Mouse (Mus musculus) monocyte, adult 2 months (primary cell): ENCODE data around the gene Gm17428.
"Not testable (repeated sequence)": the region's sequence is repeated elsewhere in the genome, so short reads cannot be mapped to it uniquely, and the experiment has no call there.

Source experiments
- DNase-seq, 2 experiments: peaks; one replicate each; pipeline ENCODE4 v3.0.0; 2022; ENCODE audit warnings: low spot score in 2 of 2, low read depth in 1 of 2

The Gm17428 gene

DNA sequence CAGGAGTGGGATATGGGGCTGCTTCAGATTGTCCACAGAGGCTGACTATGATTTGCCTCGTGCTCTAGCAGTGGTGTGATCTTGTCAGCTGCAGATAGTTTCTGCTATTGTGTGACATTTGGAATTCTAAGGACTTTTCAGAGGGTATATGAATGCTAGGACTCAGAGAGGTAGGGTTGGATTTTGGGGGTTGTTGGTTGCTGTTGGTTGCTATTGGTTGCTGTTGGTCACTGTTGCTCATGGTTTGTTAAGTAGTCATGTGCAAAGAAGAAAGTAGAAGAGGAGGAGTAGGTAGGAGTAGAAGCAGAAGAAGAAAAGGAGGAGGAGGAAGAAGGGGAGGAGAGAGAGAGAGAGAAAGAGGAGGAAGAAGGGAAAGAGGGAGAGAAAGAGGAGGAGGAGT, at the start of gene Gm17428:
Gene Gm17428, plus strand, starts transcription at position 301 of the 400 bp plus-strand sequence.
- no peak for DNase-seq

DNA sequence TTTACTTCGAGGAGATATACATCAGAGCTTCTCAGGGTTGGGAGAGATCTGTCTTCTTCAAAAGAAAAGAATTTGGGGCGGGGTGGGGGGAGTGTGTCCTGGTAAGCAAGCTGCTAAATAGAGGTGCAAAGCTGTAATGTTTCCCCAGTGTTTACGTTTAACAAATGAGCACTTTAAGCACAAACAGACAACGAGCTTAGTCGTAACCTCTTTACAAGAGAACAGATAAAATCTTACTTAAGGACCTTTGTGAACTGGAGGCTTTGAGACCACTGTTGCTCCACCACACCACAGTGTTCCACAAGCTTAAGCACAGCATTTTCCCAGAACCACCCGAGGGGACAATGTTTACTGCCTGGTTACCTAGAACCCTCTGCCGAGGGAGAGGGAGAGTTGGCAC, 49.4 kb upstream of the Gm17428 start:
- no peak for DNase-seq

DNA sequence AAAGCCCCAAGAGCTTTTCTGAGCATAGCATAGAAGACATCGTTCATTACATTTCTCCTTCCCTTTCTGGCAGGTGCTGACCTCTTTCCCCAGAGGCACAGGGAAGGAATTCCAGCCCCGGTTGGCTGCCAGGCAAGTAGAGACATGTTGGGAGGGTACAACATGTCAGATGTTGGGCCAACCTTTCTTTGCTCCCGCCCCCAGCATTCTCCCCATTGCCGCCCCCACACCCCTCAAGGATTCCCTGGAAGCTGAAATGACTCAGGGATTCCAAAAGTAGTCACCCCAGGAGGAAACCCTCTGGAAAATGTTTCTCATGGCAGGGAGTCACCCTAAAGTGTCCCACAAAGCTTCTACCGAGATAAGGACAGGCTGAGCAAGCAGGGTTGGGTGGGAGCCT, 46.9 kb upstream of the Gm17428 start:
- no peak for DNase-seq

DNA sequence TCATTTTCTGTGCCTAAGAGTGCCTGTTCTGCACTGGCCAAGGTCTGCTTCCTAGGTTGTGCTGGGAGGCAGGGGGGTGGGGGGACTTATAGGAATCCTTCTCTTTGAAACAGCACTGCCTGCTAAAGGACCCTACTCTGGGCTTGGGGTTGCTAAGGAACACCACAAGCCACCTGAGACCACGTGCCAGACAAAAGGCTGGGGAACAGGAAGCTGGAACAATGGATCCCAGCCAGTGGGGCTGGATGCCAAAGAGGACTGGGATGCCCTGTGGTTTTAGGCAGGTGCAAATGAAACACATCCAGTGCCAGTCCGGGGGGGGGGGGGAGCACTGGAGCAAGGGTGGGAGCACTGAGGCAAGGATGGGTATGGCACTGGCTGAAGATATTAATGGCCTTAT, 46.3 kb upstream of the Gm17428 start:
- DNase-seq: no peak

DNA sequence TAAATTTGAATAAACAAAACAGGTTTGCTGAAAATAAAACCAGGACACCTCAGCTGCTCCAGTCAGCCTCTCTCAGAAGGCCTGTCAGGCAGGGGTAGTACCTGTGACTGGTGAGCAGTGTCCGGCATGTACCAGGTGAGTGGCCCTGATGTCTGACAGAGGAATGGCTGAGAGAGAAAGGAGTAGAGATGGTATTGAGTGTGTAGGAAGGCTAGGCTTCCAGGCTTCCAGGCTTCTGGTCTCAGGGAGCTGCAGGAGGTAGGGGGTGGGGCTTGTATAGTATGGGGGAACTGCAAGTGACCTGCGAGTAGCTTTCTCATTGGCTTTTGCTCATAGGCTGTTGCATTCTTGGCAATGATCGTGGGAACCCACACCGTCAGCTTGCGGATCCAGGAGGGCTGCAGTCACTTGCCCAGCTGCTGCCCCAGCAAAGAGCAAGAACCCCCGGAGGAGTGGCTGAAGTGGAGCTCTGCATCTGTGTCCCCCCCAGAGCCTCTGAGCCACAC, 44.0 kb upstream of the Gm17428 start, which contains the start of gene Il25:
Gene Il25, plus strand, starts transcription at position 51 of the 506 bp plus-strand sequence.
- no peak for DNase-seq

DNA sequence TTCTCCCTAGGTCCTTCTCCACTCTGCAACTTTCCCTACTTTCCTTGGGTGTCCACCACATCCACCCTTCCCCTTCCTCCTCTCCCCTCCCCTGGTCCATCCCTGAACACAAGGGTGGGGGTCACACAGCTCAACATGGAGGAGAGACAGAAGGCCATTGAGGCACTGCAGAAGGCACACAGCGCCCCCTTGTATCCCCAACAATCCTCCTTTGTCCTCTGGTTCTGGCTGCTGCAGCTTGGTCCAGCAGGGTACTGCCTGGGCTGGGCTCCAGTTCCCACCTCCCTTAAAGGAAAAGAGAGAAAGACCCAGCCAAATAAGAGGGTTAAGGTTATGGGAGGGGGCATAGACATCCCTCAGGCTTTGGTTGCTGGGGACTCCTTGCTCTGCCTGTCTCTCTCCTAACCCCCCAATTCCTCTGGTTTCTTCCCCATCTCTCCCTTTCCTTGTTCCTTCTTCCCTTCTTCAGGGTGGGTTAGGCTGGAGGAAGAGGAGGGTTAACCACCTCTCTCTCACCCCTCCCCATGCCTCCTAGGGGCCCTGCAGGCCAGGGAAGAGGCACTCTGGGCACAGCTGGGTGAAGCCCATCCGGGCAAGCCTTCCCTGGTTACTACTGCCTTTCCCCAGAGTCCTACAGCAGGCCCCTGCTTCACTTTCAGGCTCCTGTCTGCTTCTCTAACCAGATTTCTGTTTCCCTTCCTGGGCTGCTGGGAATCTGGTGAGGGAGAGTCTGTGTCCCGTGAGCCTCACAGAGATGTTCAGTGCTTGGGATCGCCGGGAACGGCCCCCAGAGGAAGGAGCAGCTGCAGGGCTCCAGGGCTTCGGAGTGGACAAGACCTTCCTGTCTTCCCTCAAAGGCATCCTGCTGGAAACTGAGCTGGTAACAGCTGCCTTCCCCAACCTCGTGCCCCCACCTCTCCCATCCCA, 40.6 kb upstream of the Gm17428 start, which contains the start of gene Cmtm5:
Gene Cmtm5, plus strand, starts transcription at position 358 of the 927 bp plus-strand sequence.
- DNase-seq: no peak

DNA sequence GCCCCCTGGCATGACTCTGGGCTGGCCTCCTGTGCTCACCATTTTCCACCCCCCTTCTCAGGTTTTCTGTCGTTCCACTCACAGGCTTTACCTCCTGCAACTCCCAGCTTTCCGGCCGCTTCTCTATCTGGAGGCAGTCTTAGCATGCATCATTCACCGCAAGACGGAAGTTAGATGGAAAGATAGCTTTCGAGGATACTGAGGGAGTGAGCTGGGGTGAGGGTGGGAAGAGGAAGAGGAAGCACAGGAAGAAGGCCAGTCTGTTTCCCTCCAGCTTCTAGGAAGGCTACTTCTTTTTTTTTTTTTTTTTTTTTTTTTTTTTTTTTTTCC, 39.9 kb upstream of the Gm17428 start:
- no peak for DNase-seq

DNA sequence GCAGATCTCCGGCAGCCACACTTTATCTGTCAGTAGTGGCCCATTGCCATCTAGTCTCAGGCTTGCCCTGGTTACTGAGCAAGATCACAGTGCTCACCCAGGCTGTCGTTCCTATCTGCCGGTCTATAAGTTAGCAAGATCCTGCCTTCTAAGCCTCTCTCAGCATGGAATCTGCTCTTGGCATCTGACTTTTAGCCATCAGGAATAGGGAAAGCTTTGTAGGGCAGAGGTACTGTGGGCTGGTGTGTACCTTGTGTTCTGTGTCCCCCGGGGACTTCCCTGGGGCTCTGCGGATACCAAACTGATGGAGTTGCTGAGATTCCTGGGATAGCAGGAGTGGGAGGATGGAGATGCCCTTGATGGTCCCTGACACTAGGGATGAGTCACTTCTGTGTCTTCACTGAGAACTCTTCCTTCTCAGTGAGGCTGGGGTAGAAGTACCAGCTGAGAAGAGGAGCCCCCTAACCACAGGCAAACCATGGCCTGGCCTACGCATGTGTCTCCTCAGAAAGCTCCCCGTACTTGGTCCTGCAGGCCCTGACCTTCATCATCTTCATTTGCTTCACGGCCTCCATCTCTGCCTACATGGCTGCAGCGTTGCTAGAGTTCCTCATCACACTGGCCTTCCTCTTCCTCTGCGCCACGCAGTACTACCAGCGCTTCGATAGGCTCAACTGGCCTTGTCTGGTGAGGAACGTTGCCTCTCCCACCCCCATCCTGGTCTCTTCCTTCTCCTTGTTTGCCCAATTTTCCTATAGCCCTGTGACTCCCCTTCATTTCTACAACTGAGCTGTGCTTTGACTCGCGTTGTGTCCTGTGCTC, 39.2 kb upstream of the Gm17428 start:
- no peak for DNase-seq

DNA sequence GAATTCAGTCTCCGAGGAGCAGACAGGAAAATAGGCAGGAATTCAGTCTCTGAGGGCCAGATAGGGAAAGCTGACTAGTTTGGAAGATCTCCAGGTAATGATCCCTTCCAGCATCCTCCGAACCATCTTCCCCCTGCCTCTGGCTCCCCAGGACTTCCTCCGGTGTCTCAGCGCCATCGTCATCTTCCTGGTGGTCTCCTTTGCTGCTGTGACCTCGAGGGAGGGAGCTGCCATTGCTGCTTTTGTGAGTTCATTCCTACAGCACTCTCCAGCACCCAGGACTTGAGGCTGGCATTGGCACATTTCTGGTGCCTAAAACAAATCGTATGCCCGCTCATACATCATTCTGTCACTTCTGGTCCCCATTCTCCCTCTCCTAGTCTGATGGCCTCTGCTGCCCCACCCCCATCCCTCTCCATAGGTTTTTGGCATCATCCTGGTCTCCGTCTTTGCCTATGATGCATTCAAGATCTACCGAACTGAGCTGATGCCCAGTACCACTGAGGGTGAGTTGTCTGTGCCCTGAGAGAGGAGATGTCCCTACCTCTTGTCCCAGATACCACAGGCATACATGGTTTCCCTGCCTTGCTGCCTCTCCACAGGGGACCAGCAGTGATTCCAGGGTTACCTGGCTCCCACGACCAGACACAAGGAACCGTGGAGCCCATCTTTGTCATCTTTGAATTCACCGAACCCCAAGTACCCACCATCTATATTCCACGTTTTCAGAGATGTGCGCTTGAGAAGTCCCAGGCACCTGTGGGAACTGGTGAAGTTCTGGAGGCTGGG, 38.1 kb upstream of the Gm17428 start:
- no peak for DNase-seq

DNA sequence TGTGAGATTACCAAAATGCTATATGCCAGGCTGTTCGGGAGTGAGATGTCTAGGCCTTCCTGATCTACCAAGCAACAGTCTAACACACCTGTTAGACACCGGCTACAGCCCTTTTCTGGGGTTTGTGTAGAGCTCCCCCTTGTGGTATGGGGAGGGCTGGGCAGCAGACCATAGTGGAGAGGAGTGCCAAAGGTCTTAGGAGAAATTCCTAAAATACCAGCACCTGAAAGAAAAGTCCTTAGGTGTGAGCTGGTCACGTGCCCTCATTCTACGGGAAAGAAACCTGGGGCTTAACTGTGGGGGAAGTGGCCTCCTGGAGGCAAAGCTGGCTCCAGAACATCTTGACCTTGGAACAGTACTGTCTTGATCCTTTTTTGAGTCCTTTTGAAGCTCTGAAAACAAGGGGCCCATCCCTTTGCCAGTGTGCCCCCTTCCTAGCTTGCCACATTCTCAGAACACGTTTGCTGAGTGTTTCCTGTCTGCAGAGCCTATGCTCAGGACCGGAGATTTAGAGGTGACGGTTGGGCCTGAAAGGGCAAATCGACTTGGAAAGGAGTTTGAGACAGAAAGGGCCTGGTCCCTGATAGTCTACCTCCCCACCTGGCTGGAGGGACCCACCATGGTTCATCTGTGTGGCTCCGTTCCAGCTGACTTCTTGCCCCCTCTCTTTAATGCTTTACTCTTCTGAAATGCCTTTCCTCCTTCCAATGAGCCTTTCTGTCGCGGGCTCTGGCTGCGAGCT, 37.1 kb upstream of the Gm17428 start:
- peak in 1 of 2 experiments; percentile 15 for DNase-seq

DNA sequence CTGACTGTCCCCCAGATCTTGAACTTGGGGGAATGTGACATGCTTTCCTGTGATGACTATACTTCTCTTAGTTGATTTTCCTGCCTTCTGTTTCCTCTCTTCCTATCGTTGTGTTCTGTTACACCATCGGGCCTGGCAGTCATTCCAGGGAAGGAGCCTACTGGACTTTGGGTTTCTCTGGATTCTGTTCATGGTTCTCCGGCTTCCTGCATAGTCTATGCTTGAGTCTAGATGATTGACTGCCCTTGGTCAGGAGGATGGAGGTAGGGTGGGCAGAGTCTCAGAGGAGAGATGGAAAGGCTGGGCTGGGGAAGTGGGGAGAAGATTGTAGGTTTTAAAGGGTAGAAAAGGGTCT, 36.6 kb upstream of the Gm17428 start:
- no peak for DNase-seq

DNA sequence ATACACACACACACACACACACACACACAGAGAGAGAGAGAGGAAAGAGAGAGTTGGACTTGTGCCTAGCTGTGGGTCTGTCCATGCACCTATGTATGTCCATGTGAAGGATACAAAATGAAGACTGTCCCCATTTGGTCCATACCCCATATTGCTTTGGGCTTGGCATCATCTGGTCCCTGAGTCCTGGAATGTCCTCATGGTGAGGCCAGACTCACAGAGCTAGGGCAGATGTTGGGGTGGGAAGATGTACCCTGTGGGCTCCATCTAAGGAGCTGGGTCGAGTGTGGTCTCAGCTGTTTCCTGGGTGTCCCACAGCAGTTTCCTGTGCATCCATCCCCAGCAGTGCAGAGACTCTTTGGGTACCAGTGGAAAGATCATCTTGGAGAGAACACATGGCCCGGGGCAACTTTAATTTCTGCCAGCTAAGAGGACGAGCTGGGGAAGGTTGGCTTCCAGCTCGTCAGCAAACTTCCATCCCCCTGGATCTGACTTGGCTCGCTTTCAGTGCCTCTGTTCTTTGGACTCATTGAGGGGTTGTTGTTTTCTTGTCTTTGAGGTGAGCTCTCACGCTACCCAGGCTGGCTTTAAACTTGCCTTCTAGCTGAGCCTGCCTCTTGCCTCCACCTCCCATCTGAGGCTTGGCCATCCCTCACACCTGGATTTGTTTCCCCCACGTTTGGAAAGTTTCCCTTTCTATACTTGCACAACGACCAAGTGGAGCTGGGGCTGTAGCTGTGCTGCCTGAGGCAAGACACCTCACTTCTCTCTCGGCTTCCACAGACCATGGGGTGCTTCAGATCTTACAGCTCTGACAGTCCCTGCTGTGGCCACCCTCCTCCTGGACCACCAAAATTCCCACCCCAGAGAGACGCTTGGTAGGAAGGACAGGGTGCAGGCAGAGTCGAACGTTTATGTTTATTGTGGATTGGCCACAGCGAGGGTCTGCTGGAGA, 35.4 kb upstream of the Gm17428 start:
- no peak for DNase-seq

DNA sequence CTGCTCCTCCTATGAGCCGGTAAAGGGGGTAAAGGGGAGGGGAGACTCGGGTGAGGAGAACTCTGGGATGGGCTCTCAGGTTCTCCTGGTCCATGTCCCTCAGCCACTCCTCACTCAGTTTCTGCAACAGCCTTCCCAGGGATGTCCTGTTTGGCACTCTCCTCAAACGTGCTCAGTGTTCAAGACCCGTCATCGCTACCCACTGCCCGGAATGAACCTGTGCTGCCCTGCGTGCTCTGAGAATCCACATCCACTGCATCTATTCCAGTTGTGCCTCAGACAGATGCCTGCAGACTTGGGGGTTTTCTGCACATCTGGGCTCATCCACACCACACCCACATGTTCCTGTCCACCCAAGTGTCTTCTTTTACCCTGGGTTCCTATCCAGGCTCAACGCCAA, 34.3 kb upstream of the Gm17428 start:
- DNase-seq: no peak

DNA sequence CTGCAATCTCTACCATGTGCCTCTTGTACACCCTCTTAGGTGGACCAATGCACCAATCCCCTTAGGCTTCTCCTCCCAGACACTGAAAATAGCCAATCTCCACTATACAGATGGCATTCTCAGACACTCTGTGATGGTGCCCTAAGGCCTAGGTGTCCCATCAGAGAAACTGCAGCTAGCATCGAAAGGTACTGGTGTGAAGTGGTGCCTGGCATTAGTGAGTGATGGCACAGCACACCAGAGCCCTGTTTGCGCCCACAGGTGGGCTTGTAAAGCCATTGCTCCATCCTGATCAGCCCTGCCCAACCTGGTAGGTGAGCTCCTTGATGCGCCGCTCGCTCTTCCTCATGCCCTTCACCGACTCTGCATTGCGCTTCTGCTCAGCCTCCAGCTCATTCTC, 32.8 kb upstream of the Gm17428 start:
- no peak for DNase-seq

DNA sequence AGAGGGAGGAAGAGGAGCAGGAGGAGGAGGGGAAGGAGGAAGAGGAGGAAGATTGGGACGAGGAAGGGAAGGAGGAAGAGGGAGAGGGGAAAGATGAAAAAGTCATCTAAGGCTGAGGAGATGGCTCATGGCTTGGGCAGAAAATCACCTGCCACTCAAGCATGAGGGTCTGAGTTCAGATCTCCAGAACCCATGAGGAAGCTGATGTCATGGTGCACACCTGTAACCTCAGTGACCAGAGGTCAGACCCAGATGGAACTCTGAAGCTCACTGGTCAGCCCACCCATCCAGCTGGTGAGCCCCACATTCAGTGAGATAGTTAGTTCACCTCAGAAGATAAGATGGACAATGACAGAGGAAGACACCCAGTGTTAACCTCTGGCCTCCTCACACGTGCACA, 31.8 kb upstream of the Gm17428 start:
- DNase-seq: no peak

DNA sequence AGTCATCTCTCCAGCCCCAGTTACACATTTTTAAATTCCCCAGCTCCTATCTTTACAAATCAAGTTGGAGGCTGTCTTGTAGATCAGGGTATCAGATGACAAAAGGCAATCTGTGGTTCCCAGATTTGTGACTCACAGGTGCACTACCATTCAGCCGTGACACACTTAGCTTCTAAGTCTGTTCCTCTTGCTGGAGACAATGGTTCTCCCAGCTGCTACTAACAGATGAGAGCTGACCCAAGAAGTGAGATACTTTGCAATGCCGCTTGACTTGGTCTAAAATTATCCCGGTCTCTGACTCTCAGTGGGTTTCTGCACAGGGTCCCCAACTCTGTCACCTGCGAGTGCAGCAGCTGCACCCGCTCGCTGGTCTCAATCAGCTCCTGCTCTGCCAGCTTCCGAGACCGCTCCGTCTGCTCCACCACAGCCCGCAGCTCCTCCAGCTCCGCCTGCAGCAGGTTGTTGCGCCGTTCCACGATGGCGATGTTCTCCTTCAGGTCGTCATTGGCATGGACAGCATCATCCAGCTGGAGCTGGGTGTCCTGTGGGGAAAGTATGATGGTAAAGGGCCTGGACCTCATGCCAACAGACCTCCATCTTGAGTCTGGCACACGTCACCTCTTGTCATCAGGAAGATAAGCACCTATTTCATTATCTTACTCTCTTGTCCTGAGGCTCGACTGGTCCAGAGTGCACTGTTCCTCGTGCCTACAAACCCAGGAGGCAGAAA, 30.6 kb upstream of the Gm17428 start:
- no peak for DNase-seq

DNA sequence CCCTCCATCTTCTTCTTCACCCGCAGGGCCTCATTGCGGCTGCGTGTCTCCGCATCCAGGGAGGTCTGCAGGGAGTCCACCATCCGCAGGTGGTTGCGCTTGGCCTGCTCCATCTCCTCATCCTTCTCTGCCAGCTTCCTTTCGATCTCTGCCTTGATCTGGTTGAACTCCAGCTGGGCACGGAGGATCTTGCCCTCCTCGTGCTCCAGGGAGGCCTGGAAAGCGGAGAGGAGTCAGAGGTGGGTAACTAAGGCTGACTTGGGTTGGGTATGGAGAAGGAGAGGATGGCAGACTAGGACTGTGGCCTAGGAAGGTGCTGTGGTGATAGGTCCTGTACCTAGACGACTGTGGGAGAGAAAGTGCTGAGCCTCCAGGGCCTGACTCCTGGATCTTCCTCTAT, 29.7 kb upstream of the Gm17428 start:
- not testable (repeated sequence) for DNase-seq

DNA sequence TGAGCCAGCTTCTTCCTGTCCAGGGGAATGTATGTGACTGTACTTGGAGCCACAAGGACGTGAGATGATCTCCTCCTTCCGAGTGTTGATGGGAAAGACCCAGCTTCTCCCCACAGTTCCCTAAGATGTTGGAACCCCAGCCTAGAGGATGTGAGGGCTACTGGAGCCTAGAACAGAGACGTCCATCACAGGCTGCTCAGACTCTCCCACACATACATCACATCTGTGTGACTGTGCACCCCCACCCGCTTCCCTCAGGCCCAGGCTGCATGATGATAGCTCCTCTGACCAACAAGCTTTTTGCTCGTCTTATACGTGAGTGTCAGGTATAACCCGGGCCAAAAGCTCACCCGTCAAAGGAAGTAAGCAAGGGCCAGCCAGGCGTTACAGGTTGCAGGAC, 28.0 kb upstream of the Gm17428 start:
- no peak for DNase-seq

DNA sequence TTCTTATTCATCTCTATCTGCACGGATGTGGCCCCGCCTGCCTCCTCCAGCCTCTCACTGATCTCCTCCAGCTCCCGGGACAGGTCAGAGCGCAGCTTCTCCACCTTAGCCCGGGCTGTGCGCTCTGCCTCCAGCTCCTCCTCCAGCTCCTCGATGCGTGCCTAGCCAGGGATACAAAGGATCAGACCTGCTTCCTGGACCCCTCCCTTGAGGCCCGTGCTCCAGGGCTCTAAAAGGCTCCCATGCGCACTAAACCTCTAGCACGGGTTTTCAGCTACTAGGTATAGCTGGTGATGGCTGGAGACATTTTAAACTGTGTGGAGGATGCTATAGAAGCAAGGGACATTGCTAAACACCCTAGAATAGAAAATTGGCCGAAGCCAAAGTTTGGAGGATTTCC, 26.2 kb upstream of the Gm17428 start:
- DNase-seq: no peak
